Mouse (Mus musculus): Measurements from ENCODE around the gene Fam228b.
"Not testable (repeated sequence)": the region's sequence is repeated elsewhere in the genome, so short reads cannot be mapped to it uniquely, and the experiment has no call there.

Fam228b gene

DNA sequence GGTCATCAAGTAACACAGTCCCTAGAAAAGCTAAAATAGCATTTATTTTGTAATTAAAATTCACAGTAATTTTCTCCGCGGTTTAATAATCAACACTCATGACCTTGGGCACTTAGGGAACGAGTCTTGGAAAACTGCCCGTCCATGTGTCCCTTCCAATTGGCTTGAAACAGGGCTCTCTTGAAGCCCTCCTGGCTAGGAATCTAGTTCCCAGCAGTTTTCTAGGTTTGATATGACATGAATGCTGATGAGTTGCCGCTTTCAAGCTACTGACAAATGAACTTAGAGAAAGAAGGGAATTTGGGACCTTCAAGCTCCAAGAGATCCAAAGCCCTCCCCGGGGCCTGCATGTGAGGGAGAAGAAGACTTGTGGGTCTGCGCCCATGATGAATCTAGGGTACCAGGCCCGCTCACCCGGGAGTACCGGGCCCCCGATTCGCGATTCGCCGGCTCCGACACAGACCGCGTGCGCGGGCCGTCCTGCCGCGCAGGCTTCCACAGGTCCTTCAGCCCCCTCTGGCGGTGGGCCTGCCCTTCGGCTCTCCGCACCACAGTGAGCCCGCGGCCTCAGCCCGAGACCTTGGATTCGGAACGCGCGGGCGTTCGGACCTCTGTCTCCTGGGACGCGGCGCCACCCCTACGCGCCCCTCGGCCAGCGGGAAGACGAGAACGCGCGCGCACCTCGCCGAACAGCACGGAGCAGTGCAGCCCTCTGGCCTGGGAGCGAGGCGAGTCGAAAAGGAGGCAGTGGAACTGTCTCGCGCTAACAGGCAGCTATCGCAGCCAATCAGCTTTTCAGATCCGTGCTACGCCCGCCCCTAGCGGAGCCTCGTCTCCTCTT lies at the start of gene Fam228b, which contains the start of gene Pfn4:
Gene Fam228b (minus strand): TSS at position 776 of the 841 bp plus-strand sequence.
Gene Pfn4 (plus strand): TSS at position 531 of the 841 bp plus-strand sequence.
- DNase-seq, result peak; percentile 95

DNA sequence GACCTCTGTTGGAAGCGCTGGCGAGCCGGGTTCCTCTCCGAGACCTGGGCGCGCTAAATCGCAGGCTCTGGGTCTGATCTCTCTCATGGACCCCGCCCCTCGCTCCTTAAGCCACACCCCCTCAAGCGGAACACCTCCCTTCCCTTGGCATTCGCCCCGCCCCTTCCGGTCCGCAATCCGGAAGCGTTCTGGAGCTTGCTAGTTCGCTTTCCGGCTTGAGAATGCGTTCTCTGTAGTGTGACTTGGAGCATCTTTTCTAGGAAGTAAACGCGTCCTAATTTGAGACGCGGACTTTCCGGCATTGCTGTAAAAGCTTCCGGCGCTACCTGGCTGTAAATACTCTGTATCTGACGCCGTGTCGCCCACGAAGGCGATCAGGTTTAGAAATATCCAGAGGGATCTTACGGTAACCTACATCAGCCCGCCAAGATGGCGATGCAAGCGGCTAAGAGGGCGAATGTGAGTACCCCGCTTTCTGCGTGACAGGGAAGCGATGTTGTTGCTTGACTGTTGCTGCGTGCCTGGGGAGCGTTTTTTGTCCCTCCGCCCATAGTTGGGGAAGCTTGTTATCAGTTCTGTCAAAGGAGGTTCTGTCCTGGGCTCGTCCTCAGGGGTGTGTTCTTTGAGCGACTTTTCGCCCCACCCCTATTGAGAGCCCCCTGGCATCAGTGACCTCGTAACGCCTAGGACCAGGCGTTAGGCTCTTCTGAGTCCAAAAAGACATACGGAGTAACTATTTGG lies 48.5 kb upstream of the Fam228b start, which contains the start of gene Sf3b6:
Gene Sf3b6 (plus strand): TSS at position 184 of the 741 bp plus-strand sequence.
- DNase-seq, result peak; percentile 99

DNA sequence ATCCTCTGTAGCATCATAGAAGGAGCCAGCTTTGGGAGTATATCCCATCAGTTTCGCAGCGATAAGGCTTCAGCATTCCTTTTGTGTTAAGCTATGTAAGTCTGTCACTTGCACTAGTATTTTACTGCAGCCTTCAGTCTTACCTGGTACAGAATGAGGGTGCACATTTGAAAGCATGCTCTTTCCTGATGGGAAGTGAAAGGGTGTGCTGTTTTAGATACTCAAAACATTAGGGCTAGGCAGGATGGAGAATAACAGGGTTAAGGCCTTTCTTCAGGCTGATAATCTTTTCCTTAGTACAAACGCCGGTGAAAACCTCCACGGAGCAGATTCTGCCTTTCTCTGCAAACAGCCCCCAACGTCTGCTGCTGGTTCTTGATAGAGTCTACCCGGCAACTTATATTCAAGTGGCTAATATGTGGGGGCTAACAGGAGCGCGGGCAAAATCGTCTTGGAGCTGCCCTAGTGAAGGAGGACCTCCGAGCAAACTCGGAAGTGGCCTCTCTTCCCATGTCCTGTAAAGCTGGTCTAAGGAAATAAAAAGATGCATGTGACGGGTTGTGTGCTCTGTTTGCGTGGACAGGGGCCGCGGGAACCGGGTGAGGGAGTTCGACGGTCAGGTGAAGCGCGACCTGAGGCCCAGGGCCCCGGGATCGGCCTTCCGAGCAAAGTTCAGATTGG lies 47.8 kb upstream of the Fam228b start:
- no peak for DNase-seq

DNA sequence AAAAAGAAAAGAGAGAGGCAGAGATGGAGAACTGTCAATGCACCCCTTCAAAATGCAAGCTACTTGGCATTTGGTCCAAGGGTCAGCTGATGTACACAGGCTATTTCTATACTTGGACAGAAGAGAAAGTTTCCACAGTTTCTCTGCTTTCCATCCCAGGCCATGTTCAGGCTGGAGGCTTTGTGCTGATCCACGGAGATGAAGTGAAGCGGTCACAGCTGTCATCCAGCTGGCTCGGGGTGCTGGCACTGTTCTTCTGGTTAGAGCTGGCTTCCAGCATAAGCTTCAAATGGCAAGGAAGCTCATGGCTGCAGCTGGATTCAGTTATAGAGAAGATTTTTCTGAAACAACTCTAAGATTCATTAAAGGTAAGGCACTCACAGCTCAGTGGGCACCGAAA lies 44.6 kb upstream of the Fam228b start:
- DNase-seq, result peak in 1 of 2 experiments; percentile 5

DNA sequence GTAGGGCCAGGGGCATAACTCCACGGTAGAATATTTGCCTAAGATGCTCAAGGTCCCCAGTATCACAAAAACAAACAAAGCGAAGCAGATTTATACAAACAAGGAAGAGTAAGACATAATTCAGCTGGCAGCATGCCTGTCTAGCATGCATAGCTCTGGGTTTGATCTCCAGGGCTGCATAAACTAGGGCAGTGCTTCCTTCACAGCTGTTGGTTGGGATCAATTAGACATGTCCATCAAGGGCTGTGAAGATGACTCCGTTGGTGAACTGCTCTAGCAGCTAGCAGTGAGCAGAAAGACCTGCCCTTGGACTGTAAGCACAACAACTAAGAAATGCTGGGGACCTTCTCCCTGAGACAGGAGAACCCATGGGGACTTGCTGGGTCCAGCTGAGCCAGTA lies 42.6 kb upstream of the Fam228b start:
- DNase-seq, result no peak

DNA sequence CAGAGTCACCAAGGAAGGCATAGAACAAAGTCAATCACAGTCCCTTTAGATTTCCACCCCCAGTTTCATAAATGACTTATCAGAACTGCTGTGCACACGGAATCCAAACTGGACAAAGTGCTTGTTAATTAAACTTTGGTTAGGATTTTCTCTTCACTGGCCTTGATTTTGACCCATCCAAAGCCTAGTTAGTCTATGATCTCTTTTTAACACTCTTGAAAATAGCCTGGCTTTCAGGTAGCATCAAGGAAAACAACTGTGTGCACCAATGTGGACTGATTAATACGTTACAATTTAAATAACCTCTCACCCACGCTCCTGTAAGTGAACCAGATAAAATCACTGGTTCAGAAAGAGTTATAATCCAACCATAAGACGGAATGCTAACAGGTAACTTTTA lies 42.0 kb upstream of the Fam228b start:
- no peak for DNase-seq

DNA sequence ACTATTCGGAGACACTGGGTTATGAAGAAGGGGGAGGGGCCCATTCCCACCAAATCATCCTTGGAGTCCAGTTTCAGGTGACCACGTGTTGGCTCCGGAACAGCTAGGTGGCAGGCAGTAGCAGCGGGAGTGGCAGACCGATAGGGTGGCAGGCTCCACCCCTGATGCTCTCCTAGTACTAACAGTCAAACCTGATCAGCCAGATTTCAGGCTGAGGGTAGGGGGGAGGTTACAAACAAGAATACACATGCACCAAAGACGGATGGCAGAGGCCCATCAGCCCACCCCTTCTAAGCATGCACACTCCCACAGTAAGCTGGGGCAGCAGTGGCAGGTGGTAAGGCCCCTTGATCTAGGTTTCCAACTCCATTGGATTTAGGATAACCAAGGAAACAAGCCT lies 28.4 kb upstream of the Fam228b start:
- DNase-seq, result peak in 1 of 2 experiments; percentile 18

DNA sequence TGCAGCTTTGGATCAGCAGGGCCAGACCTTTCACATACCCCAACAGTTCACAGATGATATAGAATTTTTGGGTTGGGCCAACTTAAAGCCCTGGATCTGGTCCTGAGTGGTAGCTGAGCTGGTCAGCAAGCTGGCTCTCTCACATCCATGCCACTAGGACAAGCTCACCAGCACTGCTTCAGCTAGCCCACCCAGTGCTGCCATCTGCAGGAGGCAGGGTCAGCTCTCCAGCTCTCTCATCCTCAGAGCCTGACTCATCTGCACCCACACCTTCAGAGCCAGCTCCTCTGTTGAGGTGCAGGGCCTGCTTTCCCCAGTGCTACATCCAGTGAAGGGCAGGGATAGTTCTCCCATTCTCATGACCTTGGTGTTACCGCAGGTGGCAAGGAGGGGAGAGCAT lies 24.7 kb upstream of the Fam228b start:
- DNase-seq, result no peak

DNA sequence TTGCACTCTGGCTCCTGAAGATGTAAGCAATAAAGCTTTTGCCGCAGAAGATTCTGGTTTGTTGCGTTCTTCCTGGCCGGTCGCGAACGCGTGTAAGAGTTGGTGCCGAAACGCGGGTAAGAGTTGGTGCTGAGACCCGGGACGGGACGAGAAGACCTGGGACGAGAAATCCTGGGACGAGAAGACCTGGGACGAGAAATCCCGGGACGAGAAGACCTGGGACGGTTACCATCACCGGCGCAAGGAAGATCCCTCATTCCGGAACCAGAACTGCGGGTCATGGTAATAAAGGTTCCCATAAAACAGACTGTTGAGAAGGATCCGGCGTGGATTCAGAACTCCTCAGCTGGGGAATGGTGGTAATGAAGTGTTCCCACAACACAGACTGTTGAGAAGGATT lies 19.1 kb upstream of the Fam228b start:
- not testable (repeated sequence) for DNase-seq

DNA sequence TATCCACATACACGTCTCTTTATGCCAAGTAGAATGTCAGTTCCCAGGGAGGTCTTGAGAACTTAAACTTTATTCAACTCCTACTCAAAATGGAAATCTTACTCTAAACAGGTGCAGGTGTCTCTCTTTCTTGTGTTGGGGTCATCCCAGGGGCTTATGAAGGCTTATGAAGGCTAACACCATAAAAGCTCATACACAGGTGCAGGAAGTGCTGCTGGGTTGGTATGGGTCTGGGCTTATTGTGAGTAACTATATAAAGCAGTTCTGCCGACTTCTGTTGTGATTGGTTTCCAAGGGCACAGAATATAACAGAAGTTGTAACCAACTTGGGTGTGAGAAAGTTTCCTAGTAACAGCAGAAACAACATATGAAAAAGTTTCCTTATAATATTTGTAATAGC lies 15.4 kb upstream of the Fam228b start:
- DNase-seq, result no peak

DNA sequence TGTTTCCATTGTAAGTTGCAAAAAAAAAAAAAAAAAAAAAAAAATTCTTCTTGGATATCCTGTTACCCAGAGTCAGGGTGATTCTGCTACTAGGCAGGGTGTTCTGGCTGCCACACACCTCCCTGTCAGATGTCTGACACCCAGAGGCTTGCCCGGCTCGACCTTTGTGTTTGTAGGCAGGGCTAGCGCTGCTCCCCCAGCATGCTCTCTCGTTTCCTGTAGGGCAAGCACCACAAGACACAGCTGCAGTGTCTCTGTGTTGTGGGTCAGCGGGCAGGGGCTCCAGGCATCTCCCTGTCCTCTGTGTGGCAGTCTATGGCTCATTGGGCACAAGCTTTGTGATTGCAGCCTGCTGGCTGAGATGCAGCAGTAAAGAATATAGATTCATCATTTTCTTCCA lies 14.5 kb upstream of the Fam228b start:
- no peak for DNase-seq

DNA sequence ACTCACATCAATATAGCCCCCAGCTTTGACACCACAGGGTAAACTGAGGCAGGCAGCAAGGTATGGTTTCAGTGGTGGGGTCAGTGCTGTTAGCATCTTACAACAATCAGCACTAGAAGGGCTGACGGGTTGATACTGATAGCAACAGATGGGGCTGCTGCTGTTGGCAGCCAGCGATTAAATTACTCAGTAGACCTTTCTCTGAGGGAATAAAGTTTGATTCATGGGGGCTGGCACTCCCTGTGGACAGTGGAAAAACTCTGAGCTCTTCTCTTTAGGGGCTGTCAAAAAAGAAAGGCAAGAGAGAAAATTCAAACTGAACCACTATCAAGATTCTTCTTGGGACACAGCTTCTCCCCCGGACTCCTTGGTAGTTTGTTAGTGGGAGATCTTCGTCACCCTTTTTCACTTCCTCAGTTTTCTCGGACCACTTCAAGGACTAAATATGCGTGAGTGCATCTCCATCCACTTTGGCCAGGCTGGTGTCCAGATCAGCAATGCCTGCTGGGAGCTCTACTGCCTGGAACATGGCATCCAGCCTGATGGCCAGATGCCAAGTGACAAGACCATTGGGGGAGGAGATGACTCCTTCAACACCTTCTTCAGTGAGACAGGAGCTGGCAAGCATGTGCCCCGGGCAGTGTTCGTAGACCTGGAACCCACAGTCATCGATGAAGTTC lies 12.8 kb upstream of the Fam228b start:
- DNase-seq, result not testable (repeated sequence)

DNA sequence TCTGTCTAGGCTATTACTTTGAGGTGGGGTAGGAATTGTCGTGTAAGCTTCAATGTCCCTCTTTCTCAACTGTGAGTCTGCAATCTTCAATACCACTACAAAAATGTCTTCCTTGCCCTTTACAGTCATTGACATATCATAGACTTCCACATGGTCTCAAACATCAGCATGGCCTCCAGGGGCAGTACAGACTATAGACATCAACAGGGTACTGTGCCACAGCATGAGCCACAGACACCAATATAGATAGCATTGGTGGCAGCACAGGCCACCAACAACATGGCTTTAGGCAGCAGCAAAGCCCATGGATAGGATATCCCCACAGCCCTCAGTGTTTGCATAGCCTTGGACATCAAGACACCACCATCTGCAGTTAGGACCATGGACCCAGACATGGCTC lies 12.2 kb upstream of the Fam228b start:
- DNase-seq, result no peak

DNA sequence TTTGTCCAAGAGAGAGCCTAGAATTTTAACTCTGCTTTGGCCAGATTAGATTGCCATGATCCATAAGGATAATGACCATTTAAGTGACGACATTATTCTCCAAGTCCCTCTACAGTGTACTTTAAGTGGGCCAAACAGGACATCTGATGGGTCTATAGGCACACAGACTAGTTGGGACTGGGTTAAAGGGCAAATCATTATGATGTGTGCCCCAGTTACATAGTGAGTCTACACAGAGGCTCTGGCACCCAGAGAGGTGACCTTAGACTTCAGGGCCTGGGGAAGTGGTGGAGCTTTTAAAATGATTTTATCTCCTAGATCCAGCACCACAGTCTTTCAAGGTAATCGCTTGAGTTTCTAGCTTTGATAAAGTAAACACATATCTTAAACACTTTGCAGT lies 11.2 kb upstream of the Fam228b start:
- no peak for DNase-seq

DNA sequence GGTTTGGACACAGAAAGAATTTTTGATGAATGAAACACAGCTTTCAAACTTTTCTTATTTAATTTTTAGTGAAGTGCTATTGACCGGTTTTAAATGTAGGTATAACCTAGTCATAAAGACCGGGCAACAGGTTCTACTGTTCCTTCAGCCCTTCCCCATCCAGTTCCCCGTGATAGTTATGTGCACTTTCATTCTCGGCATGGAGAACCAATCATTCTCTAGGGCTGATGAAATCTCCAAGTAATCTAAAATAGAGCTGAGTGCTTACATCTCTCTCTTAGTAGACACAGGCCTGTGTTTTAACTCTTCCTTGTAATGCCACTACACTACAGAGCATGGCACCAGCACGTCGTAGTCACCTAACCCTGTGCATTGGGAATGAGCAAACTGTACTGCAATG lies 8.7 kb upstream of the Fam228b start:
- no peak for DNase-seq

DNA sequence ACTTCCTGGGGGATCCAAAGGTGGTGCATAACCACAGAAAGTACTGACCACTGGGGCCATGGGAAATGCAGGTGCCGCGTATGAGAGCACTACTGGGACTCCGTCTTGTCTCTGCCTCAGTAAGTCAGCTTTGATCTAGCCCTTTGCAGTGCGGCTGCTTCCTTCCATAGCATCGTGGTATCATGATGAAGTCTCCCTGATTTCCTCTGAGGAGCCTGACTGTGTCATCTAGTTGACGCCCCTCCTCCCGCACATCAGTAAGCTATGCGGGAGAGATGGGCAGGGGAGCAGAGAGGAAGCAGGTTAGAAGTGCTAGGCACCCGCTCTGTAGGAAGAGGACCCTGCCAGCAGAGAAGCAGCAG lies 6.5 kb upstream of the Fam228b start:
- no peak for DNase-seq

DNA sequence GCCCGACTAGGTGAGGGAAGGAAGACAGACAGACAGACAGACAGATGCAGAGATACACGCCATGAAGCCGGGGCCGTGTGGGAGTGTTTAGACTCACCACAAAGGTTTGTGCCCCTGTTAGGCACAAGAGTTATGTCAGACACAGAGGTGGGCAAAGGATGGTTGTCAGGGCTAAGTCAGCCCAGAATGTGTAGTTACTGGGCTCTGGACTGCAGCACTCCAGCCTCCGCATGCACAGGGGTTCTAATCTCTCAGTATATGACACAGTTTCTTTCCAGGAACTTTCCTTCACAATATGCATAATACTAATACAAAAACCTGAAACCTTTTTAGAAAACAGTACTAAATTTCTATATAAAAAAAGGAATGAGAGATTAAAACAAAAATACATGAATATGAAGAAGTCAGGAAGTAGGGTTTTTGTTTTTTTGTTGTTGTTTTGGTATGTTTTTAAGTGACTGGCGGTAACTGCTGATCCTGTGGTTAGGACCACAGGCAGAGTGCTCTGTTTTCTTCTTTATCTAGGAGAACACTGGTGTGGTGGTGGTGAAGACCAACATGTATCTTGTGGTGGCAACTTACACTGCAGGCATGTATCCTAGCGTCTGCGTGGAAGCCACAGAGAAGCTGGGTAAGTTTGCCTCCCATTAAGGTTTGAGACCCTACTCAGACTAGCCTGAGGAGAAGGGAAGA lies 6.0 kb upstream of the Fam228b start:
- DNase-seq, result no peak

DNA sequence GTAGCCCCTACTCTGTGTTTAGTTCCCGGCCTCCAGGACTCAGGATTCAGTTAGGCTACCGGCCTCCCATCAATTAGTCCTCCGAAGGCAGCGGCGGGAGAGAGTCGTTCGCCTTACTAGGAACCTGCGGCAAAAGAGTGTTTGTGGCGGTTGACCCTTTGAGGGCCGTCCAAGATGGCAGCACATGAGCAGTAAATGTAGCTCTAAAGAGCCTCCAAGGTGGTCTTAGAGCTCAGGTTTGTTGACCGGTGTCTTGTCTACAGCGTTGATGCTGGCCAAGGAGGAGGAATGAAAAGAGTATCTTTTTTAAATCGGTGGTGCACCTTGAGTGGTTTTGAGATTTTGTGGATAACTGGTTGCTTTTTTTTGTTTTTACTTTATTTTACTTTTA lies 261 bp upstream of the Fam228b start:
- no peak for DNase-seq

DNA sequence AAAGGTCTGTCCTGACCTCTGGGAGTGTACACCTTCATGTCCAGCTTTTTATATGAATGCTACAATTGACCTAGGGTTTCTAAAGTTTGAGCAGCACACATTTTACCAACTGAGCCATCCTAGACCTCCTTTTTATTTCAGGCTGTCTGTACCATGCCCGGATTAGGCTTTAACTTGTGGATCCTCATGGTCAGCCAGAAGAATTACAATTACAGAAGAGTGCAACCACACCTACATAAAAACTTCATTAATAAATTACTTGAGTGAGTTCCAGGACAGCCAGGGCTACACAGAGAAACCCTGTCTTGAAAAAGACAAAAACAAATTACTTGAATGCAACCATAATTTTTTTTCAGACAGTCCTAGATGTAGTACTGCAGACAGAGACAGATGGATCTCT lies 12.0 kb downstream of the Fam228b start:
- DNase-seq, result no peak

DNA sequence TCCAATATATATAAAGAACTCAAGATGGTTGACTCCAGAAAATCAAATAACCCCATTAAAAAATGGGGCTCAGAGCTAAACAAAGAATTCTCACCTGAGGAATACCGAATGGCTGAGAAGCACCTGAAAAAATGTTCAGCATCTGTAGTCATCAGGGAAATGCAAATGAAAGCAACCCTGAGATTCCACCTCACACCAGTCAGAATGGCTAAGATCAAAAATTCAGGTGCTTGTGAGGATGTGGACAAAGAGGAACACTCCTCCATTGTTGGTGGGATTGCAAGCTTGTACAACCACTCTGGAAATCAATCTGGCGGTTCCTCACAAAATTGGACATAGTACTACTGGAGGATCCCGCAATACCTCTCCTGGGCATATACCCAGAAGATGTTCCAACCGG lies 14.6 kb downstream of the Fam228b start:
- DNase-seq, result not testable (repeated sequence)

DNA sequence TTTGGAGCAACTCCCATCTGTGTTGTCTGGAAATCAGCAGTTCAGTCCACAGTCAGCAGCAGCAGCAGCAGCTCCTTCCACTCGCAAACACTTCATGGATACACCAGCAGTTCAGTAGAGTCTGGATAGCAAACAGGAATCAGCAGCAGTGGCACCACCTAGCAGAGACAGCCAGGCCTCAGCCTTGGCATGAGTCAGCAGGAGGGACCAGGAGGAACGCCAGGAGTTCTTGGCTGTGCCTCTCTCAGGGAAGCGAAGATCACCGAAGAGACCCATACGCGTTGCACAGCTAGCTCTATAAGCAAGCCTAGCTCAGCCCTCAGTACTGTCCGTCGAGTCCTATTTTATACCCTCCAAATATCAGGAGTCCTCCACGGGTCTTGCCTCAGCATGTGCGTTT lies 24.6 kb downstream of the Fam228b start:
- DNase-seq, result no peak

DNA sequence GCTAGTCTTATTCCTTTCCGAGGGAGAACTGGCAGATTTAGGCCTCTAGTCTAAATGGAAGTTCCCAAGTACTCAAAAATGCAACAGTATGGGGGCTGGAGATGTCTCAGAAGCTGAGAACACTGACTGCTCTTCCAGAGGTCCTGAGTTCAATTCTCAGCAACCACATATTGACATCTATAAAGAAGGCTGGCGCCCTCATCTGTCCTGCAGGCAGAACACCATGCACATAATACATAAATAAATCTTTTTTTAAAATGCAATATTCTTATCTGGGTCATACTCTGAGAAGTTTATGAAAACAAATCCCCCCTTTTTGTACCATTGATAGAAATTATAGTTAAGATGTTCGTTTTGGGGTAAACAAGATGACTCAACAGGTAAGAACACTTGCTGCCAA lies 26.9 kb downstream of the Fam228b start:
- DNase-seq, result no peak

Data from lung, adult 18-20 months (tissue).